Mouse (Mus musculus) ES-E14 (cell line): ENCODE measurements at regions not wholly inside any gene's neighbourhood (a gene's known extent, or its start where the extent isn't known, plus 50 kb on each side); places are given as distances from the start of the nearest gene placed in this dataset.

Source experiments
- DNase-seq: peaks from one replicate; pipeline ENCODE4 v3.0.0-alpha.2; 2013; ENCODE audit warnings: low read depth, low spot score
- H3K27ac ChIP-seq: 2 replicates; pipeline ENCODE4 v1.5.1; 2012; ENCODE audit warnings: low read depth, mild to moderate bottlenecking, low read length, moderate library complexity, mixed read lengths; ENCODE audit not compliant: poor library complexity, insufficient read depth, severe bottlenecking
- H3K36me3 ChIP-seq: 2 replicates; pipeline ENCODE4 v1.6.1; 2012; ENCODE audit warnings: mild to moderate bottlenecking, low read length, moderate library complexity, mixed read lengths; ENCODE audit not compliant: control insufficient read depth, poor library complexity, insufficient read depth, severe bottlenecking
- H3K4me1 ChIP-seq, 2 experiments: fragments of 150-350 bp in 1 of 2; sonication (generic) in 1 of 2; 2 replicates each; pipeline ENCODE4 v1.6.1; 2012; ENCODE audit warnings: low read length in 2 of 2, mild to moderate bottlenecking in 1 of 2, mixed read lengths in 1 of 2; ENCODE audit not compliant: control insufficient read depth in 2 of 2, insufficient read depth in 2 of 2, poor library complexity in 1 of 2
- H3K4me3 ChIP-seq, 2 experiments: fragments of 150-350 bp in 1 of 2; sonication (generic) in 1 of 2; 2 replicates each; pipeline ENCODE4 v1.5.1; 2012; ENCODE audit warnings: low read length in 2 of 2, low read depth in 1 of 2, mild to moderate bottlenecking in 1 of 2, mixed read lengths in 1 of 2; ENCODE audit not compliant: insufficient read depth in 1 of 2, poor library complexity in 1 of 2, severe bottlenecking in 1 of 2
- H3K9ac ChIP-seq: 2 replicates; pipeline ENCODE4 v1.6.1; 2012; ENCODE audit warnings: low read depth, mild to moderate bottlenecking, low read length, mixed read lengths; ENCODE audit not compliant: poor library complexity, insufficient read depth, severe bottlenecking
- H3K9me3 ChIP-seq: fragments of 150-350 bp; sonication (generic); 2 replicates; pipeline ENCODE4 v1.6.1; 2012; ENCODE audit warnings: low read depth, mild to moderate bottlenecking, low read length; ENCODE audit not compliant: control insufficient read depth, insufficient read depth
- CHD2 ChIP-seq: IDR thresholded peaks from 2 replicates; pipeline ENCODE4 v1.6.1; 2014; ENCODE audit warnings: mild to moderate bottlenecking, low read depth, low read length, inconsistent platforms
- HCFC1 ChIP-seq: IDR thresholded peaks from 2 replicates; pipeline ENCODE4 v1.6.1; 2012; ENCODE audit warnings: low read length, inconsistent platforms, borderline replicate concordance; ENCODE audit not compliant: insufficient read depth
- MAFK ChIP-seq: IDR thresholded peaks from 2 replicates; pipeline ENCODE4 v1.6.1; 2014; ENCODE audit warnings: mild to moderate bottlenecking, low read depth, low read length, inconsistent platforms; ENCODE audit not compliant: insufficient read depth
- ZC3H11A ChIP-seq: IDR thresholded peaks from 2 replicates; pipeline ENCODE4 v1.6.1; 2012; ENCODE audit warnings: low read depth, mild to moderate bottlenecking, inconsistent platforms, low read length, borderline replicate concordance
- ZNF384 ChIP-seq: IDR thresholded peaks from 2 replicates; pipeline ENCODE4 v1.6.1; 2012; ENCODE audit warnings: low read depth, low read length, inconsistent platforms
- in situ Hi-C, 2 experiments: fragments of 600-800 bp; cut with MboI; formaldehyde crosslinking; loops; one replicate each; pipeline ENCODE4 v1.15.1; 2025; ENCODE audit warnings: low sequenced_read_pairs in 2 of 2, inconsistent platforms in 1 of 2; ENCODE audit not compliant: unreplicated experiment in 2 of 2

DNA sequence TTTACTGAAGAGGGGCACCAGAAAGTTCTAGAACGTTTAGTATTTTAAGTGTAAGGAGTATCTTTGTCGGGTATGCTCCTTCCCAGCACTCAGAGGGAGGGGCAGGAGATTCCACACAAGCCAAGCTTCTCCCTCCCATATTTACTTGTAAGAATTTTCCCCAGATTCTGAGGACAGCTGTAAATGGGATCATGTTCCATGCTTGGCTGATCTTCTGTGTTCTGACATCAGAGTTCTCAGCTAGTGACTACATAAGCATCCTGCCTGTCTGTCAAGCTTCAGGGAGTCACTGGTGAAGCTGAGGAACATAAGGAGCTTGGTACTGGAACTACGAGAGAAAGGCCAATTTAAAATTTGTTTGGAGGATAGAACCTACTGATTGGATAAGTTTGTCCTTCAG lies 464.9 kb downstream of the Kcnj2 start:
- H3K4me3 ChIP-seq, result no peak overlapping the region
- no peak overlapping the region for H3K27ac ChIP-seq
- no peaks in the 10 kb centered on the region for H3K36me3 ChIP-seq
- no peaks in the 10 kb centered on the region for H3K9me3 ChIP-seq
- DNase-seq, result no peak
- no peaks in the 10 kb centered on the region for H3K4me1 ChIP-seq
- no peak for TF ChIP-seq ZNF384
- TF ChIP-seq MAFK, result no peak
- TF ChIP-seq HCFC1, result no peak
- TF ChIP-seq ZC3H11A, result no peak
- TF ChIP-seq CHD2, result no peak
- in situ Hi-C loops, result loop anchor here (10.0 to 25.0 kb wide), 2 partner anchors 1631 to 1634 kb away; no protein-coding TSS in a partner anchor
- H3K9ac ChIP-seq, result no peak overlapping the region

DNA sequence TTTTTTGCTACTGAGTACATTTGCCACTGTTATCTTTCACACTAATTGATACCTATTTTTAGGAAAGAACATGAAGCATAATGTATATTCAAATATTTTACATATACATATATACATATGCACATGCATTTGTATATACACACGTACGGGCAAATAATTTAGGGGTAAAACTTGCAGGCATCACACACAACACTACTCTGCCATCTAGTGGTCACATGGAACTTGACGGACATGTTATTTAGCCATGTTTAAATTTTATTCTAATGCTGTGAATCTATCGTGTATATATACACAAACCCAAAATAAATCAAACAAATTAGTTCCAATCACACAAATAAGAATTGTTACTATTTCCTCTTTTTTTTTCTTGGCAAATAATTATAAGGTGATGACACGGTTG lies 466.5 kb downstream of the Kcnj2 start:
- no peak for DNase-seq
- Histone ChIP-seq H3K27ac (no peak overlapping the region), H3K4me1 (no peaks in the 10 kb centered on the region), H3K4me3 (no peak overlapping the region), H3K9ac (no peak overlapping the region), H3K9me3 (no peaks in the 10 kb centered on the region), H3K36me3 (no peaks in the 10 kb centered on the region)
- TF ChIP-seq MAFK (no peak), HCFC1 (no peak), CHD2 (no peak), ZNF384 (no peak), ZC3H11A (no peak)
- in situ Hi-C loops, result loop anchor here (10.0 to 25.0 kb wide), 2 partner anchors 1630 to 1632 kb away; no protein-coding TSS in a partner anchor

DNA sequence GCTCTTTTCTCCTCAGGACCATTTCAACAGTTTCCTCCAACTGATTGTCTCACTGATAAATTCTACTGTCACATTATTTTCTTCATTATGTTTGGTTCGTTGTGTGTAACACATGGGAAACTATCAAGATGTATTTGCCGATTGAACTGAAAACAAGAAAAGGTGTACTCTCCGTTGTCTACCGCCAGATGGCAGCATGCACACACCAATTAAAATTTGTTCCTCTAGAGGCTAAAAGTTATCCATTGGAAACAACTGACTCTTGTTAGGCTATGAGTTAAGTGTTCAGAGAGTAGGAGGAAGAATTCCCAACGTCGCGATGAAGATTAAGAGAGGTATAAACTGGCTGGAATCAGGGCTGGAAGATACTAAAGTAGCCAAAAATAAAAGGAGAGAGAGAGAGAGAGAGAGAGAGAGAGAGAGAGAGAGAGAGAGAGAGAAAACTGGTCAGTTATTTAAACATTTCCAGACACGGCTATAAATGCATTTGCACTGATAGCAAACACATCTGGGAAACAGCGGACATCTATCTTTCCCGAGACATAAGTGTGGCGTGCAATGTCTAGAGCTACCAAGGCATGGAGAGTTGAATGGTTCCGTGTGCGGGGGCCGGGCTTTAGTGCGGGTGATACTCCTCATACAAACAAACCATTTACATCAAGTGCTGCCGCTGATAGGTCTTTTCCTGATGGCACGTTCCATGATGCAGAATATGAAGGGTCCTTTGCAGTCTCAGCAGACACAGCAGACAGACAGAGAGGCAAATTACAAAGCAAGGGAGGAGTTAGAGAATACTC lies 470.3 kb downstream of the Kcnj2 start:
- H3K4me1 ChIP-seq, result no peaks in the 10 kb centered on the region
- H3K36me3 ChIP-seq, result no peaks in the 10 kb centered on the region
- H3K9me3 ChIP-seq, result no peaks in the 10 kb centered on the region
- TF ChIP-seq ZC3H11A (peak; percentile 73), CHD2 (no peak), HCFC1 (no peak), MAFK (no peak), ZNF384 (no peak)
- no peak overlapping the region for H3K27ac ChIP-seq
- in situ Hi-C loops, result loop anchor here (10.0 to 25.0 kb wide), 2 partner anchors 1626 to 1629 kb away; no protein-coding TSS in a partner anchor
- no peak overlapping the region for H3K9ac ChIP-seq
- DNase-seq, result peak; percentile 46
- H3K4me3 ChIP-seq, result no peak overlapping the region

DNA sequence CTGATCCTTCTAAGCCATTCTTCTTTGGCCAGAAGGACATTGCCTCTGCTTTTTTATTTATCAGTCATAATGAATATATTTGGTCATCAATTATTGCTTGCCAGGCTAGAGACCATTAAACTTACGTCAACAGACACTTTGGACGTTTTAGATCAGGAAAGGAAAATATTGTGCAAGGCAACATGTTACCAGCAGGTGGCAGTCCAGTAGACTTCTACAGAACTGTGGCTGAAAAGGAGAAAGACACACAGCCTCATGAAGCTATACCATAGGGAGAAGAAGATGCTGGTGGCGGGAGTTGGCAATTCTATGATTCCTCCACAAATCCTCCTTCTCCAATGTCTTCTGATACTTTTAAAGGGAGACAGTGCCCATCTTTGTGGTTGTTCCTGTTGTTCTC lies 471.7 kb downstream of the Kcnj2 start:
- in situ Hi-C loops, result loop anchor here (10.0 to 25.0 kb wide), 2 partner anchors 1625 to 1627 kb away; no protein-coding TSS in a partner anchor
- Histone ChIP-seq H3K9me3 (no peaks in the 10 kb centered on the region), H3K4me3 (no peak overlapping the region), H3K27ac (no peak overlapping the region), H3K4me1 (no peaks in the 10 kb centered on the region), H3K36me3 (no peaks in the 10 kb centered on the region), H3K9ac (no peak overlapping the region)
- TF ChIP-seq MAFK (no peak), ZC3H11A (no peak), ZNF384 (no peak)
- DNase-seq, result peak; percentile 38

DNA sequence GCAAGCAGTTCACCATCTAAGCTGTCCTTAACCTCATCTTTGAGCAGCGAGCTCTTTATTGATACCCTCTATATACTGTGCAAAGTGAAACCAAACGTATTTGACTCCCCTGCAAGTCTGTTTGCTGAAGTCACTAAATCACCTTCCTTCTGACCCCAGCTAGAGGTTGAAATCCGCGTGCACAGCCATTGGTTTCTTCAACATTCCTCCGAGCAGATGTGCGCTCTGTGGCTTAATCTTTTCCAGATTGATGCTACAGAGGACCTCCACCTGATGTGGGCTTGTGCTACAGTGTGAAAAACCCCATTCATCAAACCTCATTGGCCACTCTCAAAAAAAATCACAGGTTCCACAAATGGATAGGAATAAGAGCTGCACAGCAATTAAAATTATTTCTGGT lies 474.0 kb downstream of the Kcnj2 start:
- Histone ChIP-seq H3K4me1 (no peaks in the 10 kb centered on the region), H3K9me3 (no peaks in the 10 kb centered on the region), H3K9ac (no peak overlapping the region), H3K4me3 (no peak overlapping the region), H3K36me3 (no peaks in the 10 kb centered on the region), H3K27ac (no peak overlapping the region)
- DNase-seq, result no peak
- in situ Hi-C loops, result loop anchor here (10.0 to 25.0 kb wide), 2 partner anchors 1622 to 1625 kb away; no protein-coding TSS in a partner anchor
- no peak for TF ChIP-seq HCFC1
